Mouse (Mus musculus) hindbrain, embryonic 10.5 days (tissue): ENCODE data around the gene Cilp2. TPM values are rescaled to one million over a fixed set of nuclear protein-coding genes. Genes with fewer than 3 reads are reported as not detected.

Experiments
- DNase-seq: peaks from one replicate; pipeline ENCODE4 v3.0.0-alpha.2; 2017; ENCODE audit warnings: low spot score
- H3K27ac ChIP-seq: fragments of 300-500 bp; sonication (generic); 2 replicates; pipeline ENCODE4 v1.5.1; 2016; ENCODE audit warnings: mild to moderate bottlenecking, moderate library complexity
- H3K27me3 ChIP-seq: fragments of 300-500 bp; sonication (generic); 2 replicates; pipeline ENCODE4 v1.6.1; 2016; ENCODE audit warnings: mild to moderate bottlenecking; ENCODE audit not compliant: poor library complexity, insufficient read depth, severe bottlenecking
- H3K36me3 ChIP-seq: fragments of 300-500 bp; sonication (generic); 2 replicates; pipeline ENCODE4 v1.6.1; 2016; ENCODE audit warnings: mild to moderate bottlenecking, moderate library complexity
- H3K4me1 ChIP-seq: fragments of 300-500 bp; sonication (generic); replicated peaks from 2 replicates; pipeline ENCODE4 v1.6.1; 2016; ENCODE audit warnings: mild to moderate bottlenecking
- H3K4me3 ChIP-seq: fragments of 300-500 bp; sonication (generic); 2 replicates; pipeline ENCODE4 v1.5.1; 2016; ENCODE audit warnings: mild to moderate bottlenecking, moderate library complexity
- H3K9me3 ChIP-seq: fragments of 300-500 bp; sonication (generic); 2 replicates; pipeline ENCODE4 v1.6.1; 2016; ENCODE audit warnings: mild to moderate bottlenecking, moderate library complexity
- WGBS: fragments of 180-500 bp; shearing (Covaris S2); methylation state at CpG from one replicate; pipeline ENCODE4 v1.1.7; 2016; 5-methylcytosine and 5-hydroxymethylcytosine counted together
- polyA plus RNA-seq: library from polyadenylated mRNA; unstranded; fragments of >200 nt; fragmentation: Nextera tagmentation; extraction: Ambion mirVana; gene quantifications from 2 replicates; pipeline ENCODE4 v1.2.1, GENCODE M21; 2016

Gene Cilp2
- polyA plus RNA-seq, 1 experiment from 2014 or later: 0.44 TPM

DNA sequence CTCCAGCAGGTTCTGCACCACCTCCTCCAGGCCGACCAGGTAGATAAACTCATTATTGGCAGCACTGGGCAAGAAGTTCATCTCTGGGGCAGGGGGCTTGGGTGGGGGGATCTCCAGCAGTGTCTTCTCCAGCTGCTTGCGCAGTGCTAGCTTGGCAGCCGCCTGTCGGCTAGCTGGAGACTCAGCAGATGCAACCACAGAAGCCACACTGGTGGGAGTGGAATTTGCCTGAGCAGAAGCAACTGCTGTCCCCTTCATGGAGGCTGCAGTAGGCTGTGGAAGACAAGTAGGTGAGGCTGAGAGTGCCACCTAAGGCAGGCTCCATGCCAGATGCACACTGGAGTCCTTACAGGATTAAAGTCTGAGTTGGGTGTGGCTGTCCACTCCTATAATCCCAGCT, 27.0 kb upstream of the Cilp2 start:
- H3K4me3 ChIP-seq: no peak overlapping the region
- H3K4me1 ChIP-seq: peaks cover 9% of the 10 kb centered on the region; the same call in 1 of the 2 replicates
- H3K27me3 ChIP-seq: no peaks in the 10 kb centered on the region
- H3K36me3 ChIP-seq: peaks cover 90% of the 10 kb centered on the region
- H3K27ac ChIP-seq: no peak overlapping the region
- WGBS: 92% methylated on average over 4 of the region's 4 CpGs
- no peak for DNase-seq
- no peaks in the 10 kb centered on the region for H3K9me3 ChIP-seq

DNA sequence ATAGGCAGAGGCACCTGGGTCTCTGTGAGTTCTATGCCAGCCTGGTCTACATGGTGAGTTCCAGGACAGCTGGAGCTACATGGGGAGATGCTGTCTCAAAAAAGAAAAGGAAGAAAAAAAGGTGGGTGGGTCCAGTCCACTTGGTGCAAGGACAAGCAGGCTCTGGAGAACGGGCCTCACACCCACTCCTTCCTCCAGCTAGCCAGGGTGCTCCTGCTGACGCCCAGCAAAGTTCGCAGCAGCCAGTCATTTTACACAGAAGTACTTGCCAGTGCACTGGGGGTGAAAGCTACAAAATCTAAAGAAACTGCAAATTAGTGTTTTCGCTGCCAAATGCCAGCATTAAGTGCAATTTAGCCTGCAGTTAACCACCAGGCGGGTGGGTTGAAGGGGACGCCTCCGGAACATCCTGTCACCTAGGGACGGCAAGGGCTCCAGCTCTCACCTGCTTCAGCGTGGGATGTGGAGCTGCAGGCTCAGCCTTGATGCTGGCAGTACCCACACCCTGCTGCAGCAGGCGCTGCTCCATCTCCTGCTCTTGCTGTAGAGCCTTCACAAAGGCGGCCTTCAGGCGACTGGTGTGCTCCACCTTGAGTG, 25.1 kb upstream of the Cilp2 start:
- peaks cover 9% of the 10 kb centered on the region; the same call in 1 of the 2 replicates for H3K4me1 ChIP-seq
- no peak overlapping the region for H3K4me3 ChIP-seq
- H3K27ac ChIP-seq: no peak overlapping the region
- H3K9me3 ChIP-seq: no peaks in the 10 kb centered on the region
- WGBS: 89% methylated on average over 12 of the region's 12 CpGs
- H3K36me3 ChIP-seq: peaks cover 100% of the 10 kb centered on the region
- no peaks in the 10 kb centered on the region for H3K27me3 ChIP-seq
- no peak for DNase-seq

- no peaks in the 10 kb centered on the region for H3K9me3 ChIP-seq
- no peaks in the 10 kb centered on the region for H3K27me3 ChIP-seq
- DNase-seq: no peak
- H3K36me3 ChIP-seq: peaks cover 99% of the 10 kb centered on the region
- WGBS: 93% methylated on average over 13 of the region's 13 CpGs
- H3K4me1 ChIP-seq: peaks cover 9% of the 10 kb centered on the region; the same call in 1 of the 2 replicates
- H3K27ac ChIP-seq: no peak overlapping the region
- H3K4me3 ChIP-seq: no peak overlapping the region
These were observed 24.4 kb upstream of the Cilp2 start for GRCm38 (mm10) chr8:69911917-69912316.

GRCm38 (mm10) chr8:69907106-69907505, 19.6 kb upstream of the Cilp2 start:
- DNase-seq: no peak
- peaks cover 25% of the 10 kb centered on the region for H3K4me1 ChIP-seq
- 91% methylated on average over 2 of the region's 2 CpGs for WGBS
- H3K4me3 ChIP-seq: no peak overlapping the region
- H3K9me3 ChIP-seq: no peaks in the 10 kb centered on the region
- H3K27ac ChIP-seq: no peak overlapping the region
- peaks cover 51% of the 10 kb centered on the region for H3K36me3 ChIP-seq
- no peaks in the 10 kb centered on the region for H3K27me3 ChIP-seq

DNA sequence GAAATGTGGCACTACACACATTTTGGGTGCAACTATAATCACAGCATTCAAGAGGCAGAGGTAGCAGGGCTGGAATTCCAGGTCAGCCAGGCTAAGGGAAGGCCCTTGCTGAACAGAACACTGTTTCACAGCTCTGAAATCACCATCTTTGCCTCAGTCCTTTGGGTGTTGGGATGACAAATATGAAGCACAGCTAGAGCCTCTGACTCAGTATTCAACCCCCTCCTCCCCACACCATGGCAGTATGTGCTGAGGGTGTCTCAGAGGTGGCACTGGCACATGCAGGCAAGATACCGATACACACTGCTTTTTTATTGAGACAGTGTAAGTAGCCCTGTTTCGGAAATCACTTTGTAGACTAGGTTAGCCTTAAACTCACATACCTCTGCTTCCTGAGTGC, 18.8 kb upstream of the Cilp2 start:
- peaks cover 31% of the 10 kb centered on the region for H3K4me1 ChIP-seq
- no peak overlapping the region for H3K4me3 ChIP-seq
- no peak for DNase-seq
- no peaks in the 10 kb centered on the region for H3K9me3 ChIP-seq
- H3K36me3 ChIP-seq: peaks cover 43% of the 10 kb centered on the region
- H3K27me3 ChIP-seq: no peaks in the 10 kb centered on the region
- H3K27ac ChIP-seq: no peak overlapping the region
- 94% methylated on average over 2 of the region's 2 CpGs for WGBS

- no peaks in the 10 kb centered on the region for H3K9me3 ChIP-seq
- H3K4me1 ChIP-seq: peaks cover 47% of the 10 kb centered on the region
- peak overlapping the region; percentile 96; the same call in 1 of the 2 replicates for H3K27ac ChIP-seq
- no peak for DNase-seq
- peaks cover 31% of the 10 kb centered on the region for H3K36me3 ChIP-seq
- H3K27me3 ChIP-seq: no peaks in the 10 kb centered on the region
- H3K4me3 ChIP-seq: peak overlapping the region; percentile 70
- WGBS: 78% methylated on average over 8 of the region's 8 CpGs
These were observed 16.6 kb upstream of the Cilp2 start for GRCm38 (mm10) chr8:69904096-69904495.

DNA sequence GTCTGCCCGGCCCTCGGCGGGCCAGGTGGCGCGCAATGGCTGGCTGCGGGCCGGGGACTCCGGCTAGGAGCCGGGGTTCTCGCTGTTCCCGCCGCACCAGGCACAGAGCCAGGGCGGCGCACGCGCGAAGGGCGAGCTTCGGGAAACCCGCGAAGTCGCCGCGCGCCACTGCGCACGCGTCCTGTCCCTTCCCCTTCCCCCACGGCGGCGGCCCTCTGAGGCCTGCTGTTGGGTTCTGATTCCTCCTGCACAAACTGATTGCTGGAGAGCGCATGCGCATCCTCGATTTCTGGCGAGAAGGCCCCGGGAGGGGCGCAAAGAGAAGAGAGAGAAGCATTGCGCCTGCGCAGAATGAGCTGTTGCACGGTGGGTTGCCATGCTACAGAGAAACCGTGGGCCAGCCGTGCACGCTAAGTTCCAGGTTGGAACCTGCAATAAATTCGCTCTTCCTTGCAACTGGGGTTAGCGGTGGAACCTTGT, 15.6 kb upstream of the Cilp2 start:
- under 1% methylated on average over 45 of the region's 45 CpGs for WGBS
- Histone ChIP-seq H3K27ac (peak overlapping the region; percentile 96), H3K9me3 (no peaks in the 10 kb centered on the region), H3K4me3 (peak overlapping the region; percentile 70), H3K36me3 (peaks cover 31% of the 10 kb centered on the region), H3K4me1 (peaks cover 53% of the 10 kb centered on the region), H3K27me3 (no peaks in the 10 kb centered on the region)
- peak; percentile 99 for DNase-seq

- Histone ChIP-seq H3K4me3 (peak within 1 kb of the TSS; percentile 70), H3K36me3 (peaks cover 31% of the 10 kb centered on the region), H3K27ac (peak within 1 kb of the TSS; percentile 96), H3K9me3 (no peaks in the 10 kb centered on the region), H3K27me3 (no peaks in the 10 kb centered on the region), H3K4me1 (peaks cover 59% of the 10 kb centered on the region)
- DNase-seq: no peak
- WGBS: 6% methylated on average over 89 of the region's 89 CpGs
These were observed 14.9 kb upstream of the Cilp2 start, which contains the start of the genes Tssk6, Ndufa13 and Yjefn3 for GRCm38 (mm10) chr8:69902163-69903062. Tssk6 (plus strand) TSS chr8:69902184. Ndufa13 (minus strand) TSS chr8:69902558. Yjefn3 (minus strand) TSS chr8:69902712.

DNA sequence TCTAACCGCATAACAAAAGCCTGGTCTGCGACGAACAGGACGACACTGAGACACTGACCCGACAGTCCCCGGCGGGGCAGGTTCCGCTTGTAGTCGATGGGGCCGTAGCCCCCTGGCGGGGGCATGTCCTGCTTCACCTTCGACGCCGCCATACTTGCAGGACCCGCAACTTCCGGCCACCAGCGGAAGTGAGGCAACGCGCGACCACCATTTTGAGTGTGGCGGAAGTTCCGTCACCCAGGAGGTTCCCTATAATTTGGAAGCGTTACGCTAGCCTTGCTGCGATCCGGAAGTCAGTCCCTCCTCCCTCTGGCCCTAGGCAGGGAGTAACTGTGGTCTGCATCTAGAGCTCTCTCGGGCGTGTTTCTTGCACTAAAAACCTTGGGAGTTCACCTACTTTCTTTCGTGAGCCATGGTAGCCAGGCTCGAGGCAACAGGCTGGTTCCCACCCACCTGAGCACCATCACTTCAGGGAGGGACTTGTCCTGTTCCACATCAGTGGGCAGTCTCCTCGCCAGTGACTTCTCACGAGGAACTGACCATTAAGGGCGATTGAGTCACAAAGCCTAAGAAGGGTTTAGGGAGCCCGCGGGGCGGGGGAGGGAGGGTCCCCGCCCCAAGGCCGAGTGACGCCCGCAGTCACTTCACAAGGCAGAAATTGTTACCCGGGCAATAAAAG, 14.1 kb upstream of the Cilp2 start:
- Histone ChIP-seq H3K27me3 (no peaks in the 10 kb centered on the region), H3K4me3 (peak overlapping the region; percentile 70), H3K4me1 (peaks cover 66% of the 10 kb centered on the region), H3K27ac (peak overlapping the region; percentile 96), H3K9me3 (no peaks in the 10 kb centered on the region), H3K36me3 (peaks cover 33% of the 10 kb centered on the region)
- 3% methylated on average over 41 of the region's 41 CpGs for WGBS
- peak; percentile 99 for DNase-seq

DNA sequence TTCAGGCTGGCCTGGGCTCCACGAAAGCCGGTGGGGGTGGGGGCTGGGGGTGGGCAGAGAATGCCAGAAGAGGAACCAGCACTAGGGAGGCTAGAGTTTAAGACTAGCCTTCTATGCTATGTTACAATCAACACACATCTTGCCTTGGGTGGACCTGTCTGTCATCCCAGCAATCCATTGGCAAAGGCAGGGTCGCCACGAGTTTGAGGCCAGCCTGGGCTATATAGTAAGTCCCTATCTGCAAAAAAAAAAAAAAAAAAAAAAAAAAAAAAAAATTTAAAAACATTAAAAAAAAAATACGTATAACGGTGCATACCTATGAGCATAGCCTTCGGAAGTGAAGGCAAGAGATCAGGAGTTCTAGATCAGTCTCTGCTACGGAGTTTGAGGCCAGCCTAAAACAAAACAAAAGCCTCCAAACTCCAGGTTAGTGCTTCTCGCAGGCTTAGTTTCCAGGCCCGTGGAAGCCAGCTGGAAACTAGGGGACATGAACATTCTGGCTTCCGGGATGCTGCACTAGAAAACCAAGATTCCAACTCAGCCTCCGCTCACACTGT, 13.5 kb upstream of the Cilp2 start:
- Histone ChIP-seq H3K9me3 (no peaks in the 10 kb centered on the region), H3K27ac (peak overlapping the region; percentile 96), H3K27me3 (no peaks in the 10 kb centered on the region), H3K36me3 (peaks cover 39% of the 10 kb centered on the region), H3K4me1 (peaks cover 72% of the 10 kb centered on the region), H3K4me3 (peak overlapping the region; percentile 70)
- no peak for DNase-seq
- WGBS: 23% methylated on average over 12 of the region's 12 CpGs

DNA sequence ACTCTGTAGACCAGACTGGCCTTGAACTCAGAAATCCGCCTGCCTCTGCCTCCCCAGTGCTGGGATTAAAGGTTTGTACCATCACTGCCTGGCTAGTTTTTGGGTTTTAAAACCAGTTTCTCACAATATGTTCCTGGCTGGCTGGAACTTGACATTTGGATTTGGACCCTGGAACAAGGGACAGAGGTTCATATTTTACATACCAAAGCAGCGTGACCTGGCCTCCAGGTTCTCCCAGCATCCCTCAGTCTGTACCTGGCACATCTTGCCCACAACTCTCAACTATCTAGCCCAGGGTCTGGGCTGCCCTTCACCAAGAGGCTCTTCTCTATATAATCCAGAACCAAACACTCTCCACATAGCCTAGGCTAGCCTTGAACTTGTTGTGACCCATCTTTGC, 12.4 kb upstream of the Cilp2 start:
- H3K4me3 ChIP-seq: peak overlapping the region; percentile 70; the same call in 1 of the 2 replicates
- 97% methylated on average over 2 of the region's 2 CpGs for WGBS

DNA sequence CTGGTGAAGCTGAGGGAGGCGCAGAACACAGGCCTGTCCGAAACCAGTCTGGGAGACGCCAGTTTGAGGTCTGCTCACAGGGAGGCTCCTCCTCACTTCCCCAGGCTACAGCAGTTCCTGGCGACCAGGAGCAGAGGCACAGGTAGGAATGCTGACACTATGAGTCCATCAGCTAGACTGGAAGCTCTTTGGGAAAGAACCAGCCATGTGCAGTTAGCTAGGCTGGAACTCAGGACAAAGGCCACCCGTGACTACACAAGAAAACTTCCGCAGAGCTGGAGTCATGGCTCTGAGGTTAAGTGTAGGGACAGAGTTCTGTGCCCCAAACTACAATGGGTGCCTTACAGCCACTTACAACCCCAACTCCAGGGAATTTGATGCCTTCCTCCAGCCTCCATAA, 10.4 kb upstream of the Cilp2 start:
- Histone ChIP-seq H3K36me3 (peaks cover 69% of the 10 kb centered on the region), H3K27me3 (no peaks in the 10 kb centered on the region), H3K4me1 (peaks cover 86% of the 10 kb centered on the region), H3K4me3 (no peak overlapping the region), H3K27ac (no peak overlapping the region), H3K9me3 (no peaks in the 10 kb centered on the region)
- no peak for DNase-seq
- 87% methylated on average over 6 of the region's 6 CpGs for WGBS

More for the DNA sequence above, 12.4 kb upstream of the Cilp2 start:
- Histone ChIP-seq H3K4me1 (peaks cover 83% of the 10 kb centered on the region), H3K27me3 (no peaks in the 10 kb centered on the region), H3K36me3 (peaks cover 50% of the 10 kb centered on the region), H3K27ac (no peak overlapping the region), H3K9me3 (no peaks in the 10 kb centered on the region)
- no peak for DNase-seq
